Mouse (Mus musculus): ENCODE measurements around the gene Olfr433. TPM values are rescaled to one million over a fixed set of nuclear protein-coding genes. Genes with fewer than 3 reads are reported as not detected.
"Not testable (repeated sequence)": the region's sequence is repeated elsewhere in the genome, so short reads cannot be mapped to it uniquely, and the experiment has no call there.

The Olfr433 gene
- not detected for total RNA-seq (2021)

DNA sequence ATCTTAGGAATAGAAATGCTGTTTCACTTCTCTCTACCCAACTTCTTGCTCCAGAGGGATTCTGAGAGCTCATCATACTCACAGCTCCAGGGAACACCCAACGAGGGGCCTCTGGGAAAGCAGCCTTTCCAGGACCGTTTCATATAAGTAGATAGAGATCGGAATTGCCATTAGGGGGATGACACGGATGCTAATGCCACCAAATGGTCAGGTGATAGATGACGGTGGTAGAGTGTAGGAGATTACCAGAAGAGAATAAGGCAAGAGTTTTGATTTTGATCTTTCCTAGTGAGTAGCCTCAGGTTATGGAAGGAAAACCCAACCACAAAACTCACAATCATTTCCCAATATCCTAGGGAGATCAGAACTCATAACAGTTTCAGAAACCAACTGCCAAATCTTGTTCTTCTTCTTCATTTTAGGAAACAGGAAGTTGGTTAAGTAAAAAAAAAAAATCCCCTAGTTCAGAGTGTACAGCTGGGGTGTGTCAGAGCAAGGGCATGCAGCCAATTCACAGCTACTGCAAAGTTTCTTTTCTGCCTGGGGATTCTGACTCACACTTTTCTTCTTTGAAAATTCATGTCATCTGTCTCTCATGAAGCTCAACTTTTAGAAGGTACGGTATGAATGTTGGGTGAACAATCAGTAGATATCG, at the start of gene Olfr433:
Gene Olfr433, plus strand, starts transcription at position 183 of the 655 bp plus-strand sequence.
- DNase-seq: no peak

DNA sequence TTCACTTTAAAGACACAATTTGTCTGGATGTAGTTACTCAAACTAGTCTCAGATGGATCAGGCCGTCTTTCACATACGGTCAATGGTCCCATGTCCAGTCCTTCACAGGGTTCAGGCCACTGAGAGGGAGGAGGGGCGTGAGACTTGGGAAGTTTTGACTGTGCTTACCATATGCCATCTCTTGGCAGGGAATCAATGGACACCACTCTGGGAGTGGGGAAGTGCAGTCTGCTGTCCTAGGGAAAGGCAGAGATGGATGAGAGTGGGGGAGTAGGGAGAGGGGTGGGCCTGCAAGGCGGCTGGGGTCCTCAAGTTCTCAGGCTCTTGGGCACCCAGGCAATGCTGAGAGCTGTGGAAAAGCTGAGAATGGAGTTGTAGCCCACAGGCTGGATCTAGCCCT, 45.5 kb upstream of the Olfr433 start:
- no peak for DNase-seq

DNA sequence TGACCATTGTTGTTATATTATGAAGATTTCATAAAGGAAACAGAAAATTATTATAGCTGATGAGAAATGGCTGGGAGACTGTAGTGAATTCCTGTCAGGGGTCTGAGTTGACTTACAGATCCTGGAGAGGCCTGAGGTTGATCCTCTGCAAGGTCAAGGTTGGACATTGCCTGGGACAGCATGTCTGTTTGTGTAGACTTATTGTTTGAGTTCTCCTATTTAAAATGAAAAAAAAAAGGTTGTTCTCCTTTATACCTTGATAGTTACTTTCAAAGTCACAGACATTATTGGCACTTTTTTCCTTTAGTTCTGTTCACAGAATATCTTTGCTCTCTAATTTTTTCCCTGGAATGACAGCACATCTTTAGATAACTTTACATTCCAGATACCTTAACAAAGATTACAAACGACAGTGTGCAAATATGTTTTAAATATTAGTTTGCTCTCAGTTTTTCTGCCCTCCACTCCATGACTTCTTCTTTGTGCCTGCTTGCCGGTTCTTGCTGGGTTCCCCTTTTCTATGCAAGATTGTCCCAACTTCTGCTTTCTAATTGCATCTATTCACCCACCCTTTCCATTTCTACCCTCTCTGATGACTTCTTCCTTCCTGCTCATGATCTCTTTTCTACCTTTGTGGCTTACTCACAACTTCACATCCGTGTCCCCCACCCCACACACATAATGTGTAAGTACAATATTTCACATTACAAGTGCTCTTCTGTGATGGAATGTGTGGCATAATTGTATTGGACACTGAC, 36.0 kb upstream of the Olfr433 start:
- DNase-seq: not testable (repeated sequence)

DNA sequence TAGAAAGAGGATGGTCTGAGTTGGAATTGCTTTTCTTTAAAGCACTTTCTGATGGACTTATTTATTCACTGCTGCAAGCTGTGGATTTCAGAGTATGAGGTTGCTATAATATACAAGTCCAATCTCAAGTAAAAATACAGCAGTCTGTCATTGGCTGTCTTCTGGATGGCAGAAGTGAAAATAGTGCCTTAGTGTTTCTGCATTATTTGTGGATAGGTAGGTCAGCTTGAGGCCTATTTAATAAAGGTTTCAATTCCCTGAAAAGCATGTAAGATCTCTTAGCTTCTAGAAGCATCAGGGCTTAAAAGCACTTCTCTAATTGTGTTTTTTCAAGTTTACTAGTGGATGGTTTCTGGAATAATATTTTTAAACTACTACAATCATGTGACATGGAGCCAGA, 33.5 kb upstream of the Olfr433 start:
- DNase-seq: not testable (repeated sequence)

DNA sequence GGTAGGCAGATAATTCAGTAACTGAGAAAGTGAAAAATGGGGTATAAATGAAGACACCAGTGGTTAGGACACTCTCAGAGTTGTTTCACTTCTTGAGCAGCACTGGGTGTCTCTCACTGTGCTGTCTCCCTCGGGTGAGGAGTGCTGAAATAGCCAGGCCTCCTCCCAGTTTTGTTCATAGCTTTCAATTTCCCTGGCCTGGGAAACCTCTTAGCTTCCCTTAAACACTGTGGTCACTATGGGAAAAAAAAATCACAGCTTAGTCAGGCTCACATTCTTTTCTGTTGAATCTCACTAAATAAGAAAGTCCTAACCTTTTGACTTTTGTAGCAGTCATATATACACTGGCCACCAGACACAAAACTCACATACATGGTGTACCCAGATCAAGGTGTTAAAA, 8.8 kb upstream of the Olfr433 start, which contains the start of gene Ifi205:
Gene Ifi205, minus strand, starts transcription at position 113 of the 400 bp plus-strand sequence.
- no peak for DNase-seq

DNA sequence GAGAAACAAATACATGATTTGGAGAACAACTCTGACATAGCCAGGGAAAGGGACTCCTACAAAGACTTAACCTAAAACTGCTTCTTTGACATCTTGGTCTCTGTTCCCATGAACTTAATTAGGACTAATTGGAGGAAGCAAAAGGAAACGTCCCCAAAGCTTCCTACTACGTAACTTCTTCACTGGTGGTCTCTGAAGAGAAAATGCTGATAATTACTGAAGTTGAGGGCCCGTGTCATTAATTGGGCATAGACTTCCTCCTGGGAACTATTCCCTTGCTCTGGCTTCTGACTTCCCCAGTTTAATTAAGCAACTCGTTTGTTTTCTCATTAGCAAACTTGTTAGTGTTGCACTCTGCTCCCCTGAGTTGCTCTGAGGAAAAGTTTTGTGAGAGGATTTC, 4.7 kb upstream of the Olfr433 start:
- DNase-seq: no peak

DNA sequence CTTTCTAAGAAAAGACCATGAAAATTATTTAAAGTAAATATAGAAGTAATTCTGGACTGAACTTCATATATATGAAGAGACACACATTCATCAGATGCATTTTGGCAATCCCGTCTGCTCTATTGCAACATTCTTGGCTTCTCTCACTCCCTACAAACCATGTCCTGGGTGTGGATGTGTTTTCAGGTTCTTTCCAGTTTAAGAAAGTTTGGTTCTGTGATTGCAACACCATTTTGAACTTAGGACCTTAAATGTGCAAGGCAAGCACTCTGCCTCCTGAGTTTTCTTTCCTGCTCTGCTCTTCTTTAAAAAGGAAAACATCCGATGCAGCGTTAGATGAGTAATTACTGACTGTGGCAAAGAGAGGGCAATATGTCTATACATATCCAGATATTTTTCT, 2.0 kb upstream of the Olfr433 start:
- no peak for DNase-seq

DNA sequence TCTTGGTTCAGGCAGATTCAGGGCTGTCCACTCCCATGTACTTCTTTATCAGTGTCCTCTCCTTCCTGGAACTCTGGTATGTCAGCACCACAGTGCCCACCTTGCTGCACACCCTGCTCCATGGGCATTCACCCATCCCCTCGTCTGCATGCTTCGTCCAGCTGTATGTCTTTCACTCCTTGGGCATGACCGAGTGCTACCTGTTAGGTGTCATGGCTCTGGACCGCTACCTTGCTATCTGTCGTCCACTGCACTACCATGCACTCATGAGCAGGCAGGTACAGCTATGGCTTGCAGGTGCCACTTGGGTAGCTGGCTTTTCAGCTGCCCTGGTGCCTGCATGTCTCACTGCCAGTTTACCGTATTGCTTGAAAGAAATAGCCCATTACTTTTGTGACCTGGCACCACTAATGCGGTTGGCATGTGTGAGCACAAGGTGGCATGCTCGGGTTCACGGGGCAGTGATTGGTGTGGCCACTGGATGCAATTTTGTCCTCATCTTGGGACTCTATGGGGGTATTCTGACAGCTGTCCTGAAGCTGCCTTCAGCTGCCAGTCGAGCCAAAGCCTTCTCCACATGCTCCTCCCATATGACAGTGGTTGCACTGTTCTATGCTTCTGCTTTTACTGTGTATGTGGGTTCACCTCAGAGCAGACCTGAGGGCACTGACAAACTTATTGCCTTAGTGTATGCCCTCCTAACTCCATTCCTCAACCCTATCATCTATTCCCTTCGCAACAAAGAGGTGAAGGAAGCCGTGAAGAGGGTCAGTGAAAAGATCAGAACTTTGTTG, 1.8 kb downstream of the Olfr433 start:
- DNase-seq: not testable (repeated sequence)

DNA sequence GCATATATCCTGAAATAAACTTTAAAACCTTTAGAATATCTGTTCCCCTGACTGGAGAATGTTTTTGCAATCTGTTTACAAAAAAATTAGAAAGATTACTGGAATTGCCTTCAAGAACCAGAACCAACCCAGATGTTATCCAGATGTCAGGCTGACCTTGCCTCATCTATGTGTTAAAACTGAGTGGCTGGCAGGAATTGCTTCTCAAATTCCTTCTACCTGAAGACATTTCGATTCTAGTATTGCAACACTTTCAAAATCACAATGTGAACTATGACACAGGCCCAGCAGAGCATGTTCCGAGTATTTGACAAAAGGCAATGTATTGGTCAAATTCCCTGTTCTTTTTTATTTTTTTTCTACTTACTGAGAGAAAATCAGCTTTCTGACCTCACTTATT, 3.9 kb downstream of the Olfr433 start:
- no peak for DNase-seq

DNA sequence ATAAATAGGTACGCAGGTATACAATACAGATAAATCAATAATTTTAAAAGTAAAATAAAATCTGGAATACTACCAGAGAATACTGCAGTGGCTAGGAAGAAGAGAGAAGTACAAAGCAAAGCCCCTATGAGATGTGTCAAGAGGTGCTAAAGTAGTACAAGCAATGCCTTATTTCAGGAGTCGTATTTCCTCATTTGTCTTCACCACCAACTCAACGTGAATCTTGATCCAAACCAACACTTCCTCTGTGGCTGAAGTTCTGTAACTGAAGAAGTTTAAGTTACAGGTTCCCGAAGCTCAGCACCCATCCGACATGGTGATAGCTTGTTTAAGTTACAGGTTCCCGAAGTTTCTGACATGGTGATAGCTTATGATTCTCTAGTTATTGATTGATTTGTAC, 7.7 kb downstream of the Olfr433 start:
- DNase-seq: not testable (repeated sequence)

DNA sequence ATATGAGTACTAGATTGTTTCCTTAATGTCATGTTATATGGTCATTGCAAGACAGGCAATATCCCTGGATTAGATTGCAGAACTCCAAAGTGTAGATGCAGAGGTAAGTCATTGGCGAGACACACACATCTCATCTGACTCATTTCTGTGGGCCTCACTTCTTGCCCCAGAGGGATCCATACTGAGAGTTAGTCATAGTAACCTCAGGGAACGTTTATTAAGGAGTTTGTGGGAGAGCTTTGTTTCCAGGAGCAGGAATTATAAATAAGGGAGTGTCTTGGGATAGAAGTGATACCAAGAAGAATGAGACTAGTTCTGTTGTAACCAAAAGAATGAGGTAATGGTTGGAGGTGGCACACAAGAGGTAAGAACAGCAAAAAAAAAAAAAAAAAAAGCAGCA, 8.4 kb downstream of the Olfr433 start, which contains the start of gene Olfr432:
Gene Olfr432, plus strand, starts transcription at position 313 of the 400 bp plus-strand sequence.
- no peak for DNase-seq

DNA sequence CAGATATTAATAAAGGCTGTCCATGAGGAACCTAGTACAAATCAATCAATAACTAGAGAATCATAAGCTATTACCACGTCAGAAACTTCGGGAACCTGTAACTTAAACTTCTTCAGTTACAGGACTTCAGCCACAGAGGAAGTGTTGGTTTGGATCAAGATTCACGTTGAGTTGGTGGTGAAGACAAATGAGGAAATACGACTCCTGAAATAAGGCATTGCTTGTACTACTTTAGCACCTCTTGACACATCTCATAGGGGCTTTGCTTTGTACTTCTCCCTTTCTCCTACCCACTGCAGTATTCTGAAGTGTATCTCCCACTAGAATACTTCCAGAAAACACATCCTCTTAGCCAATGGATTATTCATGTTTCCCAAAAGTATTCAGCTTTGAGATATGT, 8.9 kb downstream of the Olfr433 start:
- DNase-seq: not testable (repeated sequence)

DNA sequence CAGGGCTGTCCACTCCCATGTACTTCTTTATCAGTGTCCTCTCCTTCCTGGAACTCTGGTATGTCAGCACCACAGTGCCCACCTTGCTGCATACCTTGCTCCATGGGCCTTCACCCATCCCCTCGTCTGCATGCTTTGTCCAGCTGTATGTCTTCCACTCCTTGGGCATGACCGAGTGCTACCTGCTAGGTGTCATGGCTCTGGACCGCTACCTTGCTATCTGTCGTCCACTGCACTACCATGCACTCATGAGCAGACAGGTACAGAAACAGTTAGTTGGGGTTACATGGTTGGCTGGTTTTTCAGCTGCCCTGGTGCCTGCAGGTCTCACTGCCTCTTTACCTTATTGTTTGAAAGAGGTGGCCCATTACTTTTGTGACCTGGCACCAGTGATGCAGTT, 10.0 kb downstream of the Olfr433 start:
- DNase-seq: no peak

DNA sequence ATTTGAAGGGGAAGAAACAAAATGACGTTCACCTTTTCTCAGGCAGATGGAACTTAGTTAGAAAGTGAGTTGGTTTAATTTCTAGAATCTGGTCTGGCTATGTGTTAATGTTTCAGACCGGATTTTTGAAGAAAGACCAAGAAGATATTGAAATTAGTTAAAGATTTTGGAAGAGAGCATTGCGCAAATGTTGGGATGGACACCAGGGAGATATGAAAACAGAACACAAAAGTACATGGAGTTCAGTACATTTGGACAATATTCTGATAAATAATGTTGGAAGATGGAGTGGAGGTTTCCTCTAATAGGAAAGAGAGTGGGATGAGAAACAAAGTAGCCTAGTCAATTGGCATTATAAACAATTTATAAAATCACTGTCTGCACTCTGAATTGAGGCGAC, 11.0 kb downstream of the Olfr433 start:
- DNase-seq: no peak

DNA sequence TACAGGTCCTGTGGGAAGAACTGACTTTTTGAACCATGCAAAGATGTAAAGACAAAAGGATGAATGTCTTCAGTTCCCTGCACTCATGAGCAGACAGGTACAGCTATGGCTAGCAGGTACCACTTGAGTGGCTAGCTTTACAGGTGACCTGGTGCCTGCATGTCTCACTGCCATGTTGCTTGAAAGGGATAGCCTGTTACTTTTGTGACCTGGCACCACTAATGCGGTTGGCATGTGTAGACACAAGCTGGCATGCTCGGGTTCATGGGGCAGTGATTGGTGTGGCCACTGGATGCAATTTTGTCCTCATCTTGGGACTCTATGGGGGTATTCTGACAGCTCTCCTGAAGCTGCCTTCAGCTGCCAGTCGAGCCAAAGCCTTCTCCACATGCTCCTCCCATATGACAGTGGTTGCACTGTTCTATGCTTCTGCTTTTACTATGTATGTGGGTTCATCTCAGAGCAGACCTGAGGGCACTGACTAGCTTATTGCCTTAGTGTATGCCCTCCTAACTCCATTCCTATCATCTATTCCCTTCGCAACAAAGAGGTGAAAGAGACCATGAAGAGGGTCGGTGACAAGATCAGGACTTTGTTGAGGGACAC, 11.5 kb downstream of the Olfr433 start:
- DNase-seq: no peak

DNA sequence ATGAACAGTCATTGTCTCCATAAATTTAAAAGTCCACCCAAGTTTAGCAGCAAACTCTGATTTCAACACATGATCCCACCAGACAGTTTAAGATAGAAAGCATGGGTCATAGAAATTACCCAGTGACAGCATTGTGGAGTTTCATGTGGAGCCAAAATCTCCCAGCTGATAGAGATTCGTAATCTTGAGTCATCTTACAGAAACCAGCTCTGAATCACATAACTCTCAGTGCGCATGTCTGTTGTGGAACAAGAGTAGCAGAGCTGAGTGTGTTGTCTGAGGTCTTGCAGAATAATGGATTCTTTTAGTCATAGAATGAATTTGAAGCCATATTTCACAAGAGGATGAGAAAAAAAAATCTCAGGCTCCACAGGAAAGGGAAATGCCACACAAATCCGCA, 12.5 kb downstream of the Olfr433 start:
- DNase-seq: no peak

DNA sequence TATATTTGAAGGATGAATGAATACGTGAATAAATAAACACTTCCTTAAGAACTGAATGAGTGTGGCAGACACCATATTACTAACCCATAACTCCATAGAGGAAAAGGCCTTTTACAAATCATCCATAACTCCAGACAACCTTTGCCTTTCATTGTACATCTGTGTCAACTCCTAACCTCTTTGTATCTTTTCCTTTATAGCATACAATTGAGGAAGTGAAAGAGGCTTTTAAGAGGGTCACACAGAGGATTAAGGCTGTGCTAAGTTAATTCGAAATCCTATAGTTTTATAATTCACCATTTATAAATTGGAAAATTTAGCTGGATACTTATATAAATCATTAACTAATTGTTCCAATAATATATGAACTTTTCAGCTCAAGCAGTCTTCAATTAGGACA, 14.7 kb downstream of the Olfr433 start:
- no peak for DNase-seq

DNA sequence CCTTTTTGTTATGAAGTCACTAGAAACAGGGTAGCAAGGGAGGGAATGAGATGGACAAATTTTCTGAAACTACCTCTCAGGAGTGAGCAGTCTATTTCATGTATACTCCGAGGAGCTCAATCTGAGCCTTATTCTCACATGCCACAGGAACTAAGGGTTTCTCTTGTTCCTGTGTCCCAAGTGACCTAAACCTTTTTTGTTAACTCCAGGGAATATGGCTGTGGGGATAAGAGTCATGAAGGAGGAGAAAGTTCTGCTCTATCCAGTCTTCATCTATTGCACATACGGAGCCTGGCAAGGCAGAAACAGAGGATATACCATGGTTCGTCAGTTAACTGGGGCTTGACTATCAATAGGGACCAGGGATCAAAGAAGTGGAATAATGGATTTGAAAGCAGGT, 25.8 kb downstream of the Olfr433 start, which contains the start of gene Olfr430:
Gene Olfr430, plus strand, starts transcription at position 301 of the 400 bp plus-strand sequence.
- DNase-seq: no peak

DNA sequence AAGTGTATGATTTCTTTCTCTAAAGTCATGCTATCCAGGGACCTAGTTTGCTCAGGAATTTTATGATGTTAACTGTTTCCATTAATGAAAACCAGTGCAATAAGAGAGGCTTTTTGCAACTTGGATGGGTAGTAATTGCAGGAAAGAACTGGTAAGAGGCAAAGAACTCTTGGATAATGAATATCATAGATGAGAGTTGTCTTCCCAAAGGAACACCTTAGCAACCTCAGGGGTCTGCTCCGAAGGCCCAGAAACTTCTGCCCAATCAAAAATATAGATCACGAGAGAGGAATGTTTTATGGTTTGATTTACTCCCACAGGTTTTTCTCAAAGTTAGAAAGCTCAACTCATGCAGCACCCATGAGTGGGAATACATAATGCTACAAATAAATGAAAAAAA, 43.5 kb downstream of the Olfr433 start, which contains the start of gene Olfr429:
Gene Olfr429, plus strand, starts transcription at position 301 of the 400 bp plus-strand sequence.
- no peak for DNase-seq

Data from layer of hippocampus, postnatal 36 days (tissue).